Mouse (Mus musculus) ES-E14 (cell line): ENCODE results near the gene Rpl23. TPM values are rescaled to one million over a fixed set of nuclear protein-coding genes. Genes with fewer than 3 reads are reported as not detected.
A peak's percentile ranks its signal among the peaks of the same experiment; 100 is the strongest.

ENCODE experiments used
- DNase-seq: peaks from one replicate; pipeline ENCODE4 v3.0.0-alpha.2; 2013; ENCODE audit warnings: low read depth, low spot score
- H3K27ac ChIP-seq: 2 replicates; pipeline ENCODE4 v1.5.1; 2012; ENCODE audit warnings: low read depth, mild to moderate bottlenecking, low read length, moderate library complexity, mixed read lengths; ENCODE audit not compliant: poor library complexity, insufficient read depth, severe bottlenecking
- H3K36me3 ChIP-seq: 2 replicates; pipeline ENCODE4 v1.6.1; 2012; ENCODE audit warnings: mild to moderate bottlenecking, low read length, moderate library complexity, mixed read lengths; ENCODE audit not compliant: control insufficient read depth, poor library complexity, insufficient read depth, severe bottlenecking
- H3K4me1 ChIP-seq, 2 experiments: fragments of 150-350 bp in 1 of 2; sonication (generic) in 1 of 2; 2 replicates each; pipeline ENCODE4 v1.6.1; 2012; ENCODE audit warnings: low read length in 2 of 2, mild to moderate bottlenecking in 1 of 2, mixed read lengths in 1 of 2; ENCODE audit not compliant: control insufficient read depth in 2 of 2, insufficient read depth in 2 of 2, poor library complexity in 1 of 2
- H3K4me3 ChIP-seq, 2 experiments: fragments of 150-350 bp in 1 of 2; sonication (generic) in 1 of 2; 2 replicates each; pipeline ENCODE4 v1.5.1; 2012; ENCODE audit warnings: low read length in 2 of 2, low read depth in 1 of 2, mild to moderate bottlenecking in 1 of 2, mixed read lengths in 1 of 2; ENCODE audit not compliant: insufficient read depth in 1 of 2, poor library complexity in 1 of 2, severe bottlenecking in 1 of 2
- H3K9ac ChIP-seq: 2 replicates; pipeline ENCODE4 v1.6.1; 2012; ENCODE audit warnings: low read depth, mild to moderate bottlenecking, low read length, mixed read lengths; ENCODE audit not compliant: poor library complexity, insufficient read depth, severe bottlenecking
- H3K9me3 ChIP-seq: fragments of 150-350 bp; sonication (generic); 2 replicates; pipeline ENCODE4 v1.6.1; 2012; ENCODE audit warnings: low read depth, mild to moderate bottlenecking, low read length; ENCODE audit not compliant: control insufficient read depth, insufficient read depth
- CHD2 ChIP-seq: IDR thresholded peaks from 2 replicates; pipeline ENCODE4 v1.6.1; 2014; ENCODE audit warnings: mild to moderate bottlenecking, low read depth, low read length, inconsistent platforms
- HCFC1 ChIP-seq: IDR thresholded peaks from 2 replicates; pipeline ENCODE4 v1.6.1; 2012; ENCODE audit warnings: low read length, inconsistent platforms, borderline replicate concordance; ENCODE audit not compliant: insufficient read depth
- MAFK ChIP-seq: IDR thresholded peaks from 2 replicates; pipeline ENCODE4 v1.6.1; 2014; ENCODE audit warnings: mild to moderate bottlenecking, low read depth, low read length, inconsistent platforms; ENCODE audit not compliant: insufficient read depth
- ZC3H11A ChIP-seq: IDR thresholded peaks from 2 replicates; pipeline ENCODE4 v1.6.1; 2012; ENCODE audit warnings: low read depth, mild to moderate bottlenecking, inconsistent platforms, low read length, borderline replicate concordance
- ZNF384 ChIP-seq: IDR thresholded peaks from 2 replicates; pipeline ENCODE4 v1.6.1; 2012; ENCODE audit warnings: low read depth, low read length, inconsistent platforms
- in situ Hi-C, 2 experiments: fragments of 600-800 bp; cut with MboI; formaldehyde crosslinking; loops; one replicate each; pipeline ENCODE4 v1.15.1; 2025; ENCODE audit warnings: low sequenced_read_pairs in 2 of 2, inconsistent platforms in 1 of 2; ENCODE audit not compliant: unreplicated experiment in 2 of 2
- total RNA-seq: library from RNA; depleted of rRNA; stranded (reverse); fragments of 300-350 nt; gene quantifications from 2 replicates; pipeline ENCODE4 v1.2.3, GENCODE M21; 2012

Rpl23 gene
- total RNA-seq, 1 experiment, result 1,430 TPM

DNA sequence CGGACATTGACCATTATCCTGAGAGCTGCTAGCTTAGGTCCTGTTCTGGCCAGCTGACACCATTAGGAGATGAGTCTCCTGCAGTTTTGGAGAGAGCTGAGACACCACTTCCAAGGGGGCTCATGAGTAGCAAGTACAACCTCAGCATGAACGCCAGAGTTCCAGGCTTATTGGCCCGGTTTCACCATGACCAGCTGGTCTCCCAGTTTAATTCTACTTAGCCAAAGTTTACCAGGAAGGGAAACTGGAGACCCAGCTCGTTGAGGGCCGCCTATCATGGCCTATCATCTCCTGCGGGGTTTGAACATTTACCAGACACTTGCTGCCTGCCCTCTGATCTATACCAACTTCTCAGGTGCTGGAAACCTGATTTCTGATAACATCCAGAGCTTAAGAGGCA lies 25.4 kb upstream of the Rpl23 start:
- H3K9ac ChIP-seq, result peak overlapping the region; percentile 20; the same call in 1 of the 2 replicates
- TF ChIP-seq CHD2, result no peak
- no peak for TF ChIP-seq HCFC1
- TF ChIP-seq ZC3H11A, result no peak
- TF ChIP-seq ZNF384, result no peak
- TF ChIP-seq MAFK, result no peak
- DNase-seq, result no peak
- in situ Hi-C loops, result no loop called here
- H3K36me3 ChIP-seq, result peaks cover 38% of the 10 kb centered on the region
- peaks cover 12 to 60% of the 10 kb centered on the region in 2 experiments; a peak in 3 of 4 replicates for H3K4me1 ChIP-seq
- no peaks in the 10 kb centered on the region for H3K9me3 ChIP-seq
- H3K4me3 ChIP-seq, result peak overlapping the region in 1 of 2 experiments; percentile 35; a peak in 1 of 4 replicates
- peak overlapping the region; percentile 81 for H3K27ac ChIP-seq

DNA sequence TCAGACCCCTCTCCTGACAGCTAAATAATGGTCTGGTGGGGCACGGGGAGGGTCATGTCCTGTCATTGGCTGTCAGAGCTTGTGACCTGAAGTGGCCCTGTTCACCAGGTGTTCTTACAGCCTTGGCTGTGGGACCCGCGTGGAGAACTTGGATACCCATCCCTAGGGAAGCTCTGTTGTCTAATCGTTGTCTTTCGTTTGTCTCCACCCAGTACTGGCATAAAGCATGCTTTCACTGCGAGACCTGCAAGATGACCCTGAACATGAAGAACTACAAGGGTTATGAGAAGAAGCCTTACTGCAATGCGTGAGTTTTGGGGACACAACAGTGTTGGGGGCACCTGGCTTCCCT lies 24.4 kb upstream of the Rpl23 start:
- Histone ChIP-seq H3K9me3 (no peaks in the 10 kb centered on the region), H3K4me3 (peak overlapping the region; percentile 5 to 37; a peak in 3 of 4 replicates), H3K9ac (no peak overlapping the region), H3K4me1 (peaks cover 17 to 54% of the 10 kb centered on the region in 2 experiments; a peak in 3 of 4 replicates), H3K27ac (peak overlapping the region; percentile 48; the same call in 1 of the 2 replicates), H3K36me3 (peaks cover 34% of the 10 kb centered on the region)
- no peak for DNase-seq
- no peak for TF ChIP-seq CHD2
- in situ Hi-C loops, result no loop called here

DNA sequence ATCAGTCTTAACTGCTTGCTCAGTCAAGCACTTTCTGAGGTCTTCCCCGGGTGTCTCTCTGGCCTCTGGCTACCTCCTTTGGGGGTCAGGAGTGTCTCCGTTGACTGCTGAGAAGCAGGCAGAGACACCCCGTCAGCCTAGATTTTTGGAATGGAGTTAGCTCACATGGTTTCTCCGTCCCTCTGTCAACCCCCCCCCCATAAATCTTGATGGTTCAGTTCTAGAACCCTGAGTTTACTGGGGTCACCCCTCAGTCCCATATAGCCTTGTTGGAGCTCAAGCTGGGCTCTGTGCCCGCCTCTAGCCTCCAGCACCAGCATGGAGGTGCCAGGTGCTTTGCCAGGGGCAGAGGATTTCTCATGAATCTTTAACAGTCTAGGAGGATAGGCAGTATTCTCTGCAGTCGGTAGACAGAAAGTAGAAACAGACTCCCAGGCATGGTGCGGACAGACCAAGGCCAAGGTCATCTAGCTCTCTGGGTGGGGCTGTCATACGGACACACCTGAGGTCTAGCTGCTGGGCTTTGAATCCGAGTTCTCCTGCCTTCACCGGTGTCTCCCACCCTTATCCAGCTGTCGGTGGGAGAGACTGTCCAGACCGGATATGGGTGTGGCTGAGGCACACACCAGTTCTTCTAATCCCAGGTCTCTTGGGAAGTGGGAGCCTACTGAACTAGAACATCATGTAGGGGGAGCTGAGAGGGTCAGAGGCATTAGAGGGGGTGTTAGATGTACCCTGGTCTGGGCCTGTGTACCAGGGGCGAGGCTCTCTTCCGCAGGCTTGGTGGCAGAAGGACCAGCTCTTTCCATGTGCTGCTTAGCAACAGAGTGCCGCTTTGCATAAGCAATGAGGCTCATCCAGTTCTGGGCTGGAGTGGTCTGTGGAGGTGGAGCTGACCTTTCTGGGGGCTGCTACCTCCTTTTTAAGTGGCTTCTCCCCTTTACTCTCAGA lies 23.7 kb upstream of the Rpl23 start:
- peaks cover 17 to 54% of the 10 kb centered on the region in 2 experiments; a peak in 3 of 4 replicates for H3K4me1 ChIP-seq
- H3K27ac ChIP-seq, result peak overlapping the region; percentile 48
- no peaks in the 10 kb centered on the region for H3K9me3 ChIP-seq
- H3K4me3 ChIP-seq, result peak overlapping the region; percentile 5 to 37; a peak in 3 of 4 replicates
- peaks cover 34% of the 10 kb centered on the region for H3K36me3 ChIP-seq
- no peak for DNase-seq
- H3K9ac ChIP-seq, result peak overlapping the region; percentile 16; the same call in 1 of the 2 replicates
- in situ Hi-C loops, result no loop called here
- TF ChIP-seq ZC3H11A, result no peak
- TF ChIP-seq CHD2, result 0 out of 2 replicates have a peak, but pooled peaks have one; percentile 16

DNA sequence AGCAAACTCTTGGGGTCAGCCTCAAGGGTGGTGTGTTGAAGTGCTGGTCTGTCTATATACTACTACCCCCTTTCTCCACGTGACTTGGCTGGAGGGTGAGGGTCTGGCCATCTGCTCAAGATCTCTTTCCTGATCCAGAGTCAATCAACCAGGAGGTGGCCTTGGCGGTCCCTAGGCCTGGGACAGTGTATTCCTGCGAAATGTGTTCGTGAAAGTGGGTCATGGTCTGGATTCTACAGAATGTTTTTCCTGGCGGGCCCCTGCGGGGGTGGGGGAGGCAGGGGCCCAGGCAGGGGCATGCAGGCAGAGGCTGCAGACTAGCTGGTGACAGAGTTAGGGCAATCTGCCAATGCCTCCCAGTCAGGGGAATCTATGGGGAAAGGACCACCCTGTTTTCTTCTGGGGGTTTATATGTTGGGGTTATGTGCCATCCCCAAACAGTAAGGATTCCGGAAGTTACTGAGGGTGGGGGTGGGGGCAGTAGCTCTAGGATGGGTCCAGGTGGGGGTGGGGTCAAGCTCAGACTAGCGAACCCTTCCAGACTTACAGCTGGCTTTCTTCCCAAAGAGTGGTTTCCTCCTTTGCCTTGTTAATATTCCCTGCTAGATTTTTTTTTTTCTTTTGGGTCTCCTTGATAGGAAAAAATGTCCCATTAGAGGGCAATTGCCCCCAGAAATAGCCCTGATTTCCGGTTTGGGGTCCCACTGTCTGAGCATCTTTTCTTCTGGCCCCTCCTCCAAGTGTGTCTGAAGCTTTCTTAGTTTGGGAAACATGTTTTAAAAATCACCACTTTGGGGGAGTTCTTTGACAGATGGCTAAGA lies 22.8 kb upstream of the Rpl23 start:
- H3K27ac ChIP-seq, result peak overlapping the region; percentile 74; the same call in 1 of the 2 replicates
- H3K4me3 ChIP-seq, result peak overlapping the region in 1 of 2 experiments; percentile 37; a peak in 1 of 4 replicates
- no peak for TF ChIP-seq ZC3H11A
- no peak for TF ChIP-seq HCFC1
- no peak for TF ChIP-seq MAFK
- no peak for TF ChIP-seq ZNF384
- TF ChIP-seq CHD2, result no peak
- peak overlapping the region; percentile 64; the same call in 1 of the 2 replicates for H3K9ac ChIP-seq
- peaks cover 29% of the 10 kb centered on the region for H3K36me3 ChIP-seq
- peaks cover 17 to 50% of the 10 kb centered on the region in 2 experiments; a peak in 3 of 4 replicates for H3K4me1 ChIP-seq
- H3K9me3 ChIP-seq, result no peaks in the 10 kb centered on the region
- DNase-seq, result no peak
- in situ Hi-C loops, result no loop called here
